In the genomic region with DNA sequence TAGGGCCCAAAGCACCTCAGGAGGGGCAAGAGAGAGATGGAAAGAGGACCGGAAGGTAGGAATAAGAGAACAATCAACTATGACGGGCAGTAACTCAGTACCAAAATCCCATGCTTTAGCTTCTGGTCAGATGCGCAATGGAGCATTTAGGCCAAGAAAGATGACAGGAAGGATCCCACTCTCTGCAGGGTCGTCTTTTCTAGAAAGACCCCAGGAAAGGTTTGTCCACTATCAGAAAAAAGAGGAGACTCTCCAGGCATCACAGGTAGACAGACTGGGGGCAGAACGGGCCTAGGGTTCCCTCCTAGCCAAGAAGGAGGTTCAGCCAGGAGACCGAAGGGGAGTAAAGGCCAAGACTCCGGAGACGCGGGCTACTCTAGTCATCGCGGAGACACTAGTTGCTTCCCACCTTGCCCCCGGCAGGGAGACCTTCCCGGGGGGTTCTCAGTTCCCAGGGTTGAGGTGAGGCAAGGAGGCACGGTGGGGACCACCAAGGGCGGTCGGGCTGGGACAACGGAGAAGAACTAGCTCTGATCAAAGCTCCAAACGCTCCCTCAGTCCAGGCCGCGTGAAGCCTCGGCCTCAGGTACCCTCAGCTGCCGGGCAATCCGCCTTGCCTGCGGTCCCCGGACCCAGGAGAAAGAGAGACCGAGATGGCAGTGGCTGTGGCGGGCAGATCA, we compare ENCODE assay signal across 8 mouse cellular contexts. TPM values are rescaled to one million over a fixed set of nuclear protein-coding genes. Genes with fewer than 3 reads are reported as not detected.
A peak's percentile ranks its signal among the peaks of the same experiment; 100 is the strongest.
DNase-seq lines count a peak whose midpoint lies in the region; ATAC-seq and TF ChIP-seq lines count a peak whose summit lies in the region.

No protein-coding gene starts in this region.

- intact Hi-C loops in left cerebral cortex, adult 2 months (cut with DNase I), result no loop called here
- intact Hi-C loops in left cerebral cortex, postnatal 10 days (cut with DNase I), result loop anchor here (5.0 kb wide), 1 partner anchor 55 kb away; a partner anchor contains a TSS

- DNase-seq in left cerebral cortex, adult 2 months (ENCODE audit: extremely low spot score in 1 of 2, low spot score in 2 of 2), result peak in 1 of 2 experiments; percentile 17
- no peak for DNase-seq in left cerebral cortex, postnatal 10 days (ENCODE audit: extremely low spot score in 1 of 2, low spot score in 2 of 2)
- DNase-seq in heart, adult 18-20 months, result peak; percentile 18 to 25
- no peak for DNase-seq in thymus, postnatal 25 days

- no peak; the same call in 1 of the 2 replicates for ATAC-seq in kidney, embryonic 14.5 days (ENCODE audit: low FRiP score, low TSS enrichment)
- ATAC-seq in midbrain, embryonic 12.5 days (ENCODE audit: low FRiP score, low read depth), result 0 out of 2 replicates have a peak, but pooled peaks have one; percentile 1
- no peak for ATAC-seq in stomach, embryonic 16.5 days (ENCODE audit: insufficient read depth, low FRiP score)

- H3K4me3 ChIP-seq in left cerebral cortex, adult 2 months, result peak overlapping the region; percentile 71
- peak overlapping the region; percentile 93 for H3K4me3 ChIP-seq in bone marrow, adult 2 months (replicated peaks; ENCODE audit: control insufficient read depth, low read depth, low read length)
- H3K4me3 ChIP-seq in kidney, embryonic 14.5 days (ENCODE audit: low read length), result peak overlapping the region; percentile 98
- H3K4me3 ChIP-seq in midbrain, embryonic 12.5 days, result peak overlapping the region; percentile 84
- H3K4me3 ChIP-seq in stomach, embryonic 16.5 days (replicated peaks; ENCODE audit: low read length), result peak overlapping the region; percentile 82

- H3K27me3 ChIP-seq in kidney, embryonic 14.5 days (ENCODE audit: control insufficient read depth, insufficient read depth, low read length), result no peaks in the 10 kb centered on the region
- H3K27me3 ChIP-seq in midbrain, embryonic 12.5 days, result no peaks in the 10 kb centered on the region
- no peaks in the 10 kb centered on the region for H3K27me3 ChIP-seq in stomach, embryonic 16.5 days (ENCODE audit: control insufficient read depth, insufficient read depth, low read length)

- peak overlapping the region; percentile 72 for H3K4me2 ChIP-seq in kidney, embryonic 14.5 days (replicated peaks; ENCODE audit: low read depth, low read length)
- H3K4me2 ChIP-seq in midbrain, embryonic 12.5 days (replicated peaks), result peak overlapping the region; percentile 99
- peak overlapping the region; percentile 85 for H3K4me2 ChIP-seq in stomach, embryonic 16.5 days (ENCODE audit: low read depth, low read length)

- 2% methylated on average over 27 of the region's 27 CpGs for WGBS in bone marrow, adult 2 months
- under 1% methylated on average over 27 of the region's 27 CpGs for WGBS in kidney, embryonic 14.5 days
- WGBS in midbrain, embryonic 12.5 days, result 3% methylated on average over 27 of the region's 27 CpGs
- WGBS in stomach, embryonic 16.5 days, result 1% methylated on average over 27 of the region's 27 CpGs

- TF ChIP-seq CTCF in left cerebral cortex, adult 2 months (IDR thresholded peaks at IDR 0.05), result no peak
- TF ChIP-seq CTCF in bone marrow, adult 2 months (IDR thresholded peaks at IDR 0.05; ENCODE audit: control insufficient read depth, insufficient read depth, low read length), result no peak

- peak overlapping the region; percentile 75 for H3K27ac ChIP-seq in left cerebral cortex, adult 2 months
- peak overlapping the region; percentile 93 for H3K27ac ChIP-seq in bone marrow, adult 2 months (ENCODE audit: control insufficient read depth, insufficient read depth, low read depth, low read length, poor library complexity)
- H3K27ac ChIP-seq in kidney, embryonic 14.5 days (ENCODE audit: low read depth, low read length), result peak overlapping the region; percentile 67
- peak overlapping the region; percentile 85 for H3K27ac ChIP-seq in midbrain, embryonic 12.5 days (replicated peaks)
- H3K27ac ChIP-seq in stomach, embryonic 16.5 days (ENCODE audit: low read length), result peak overlapping the region; percentile 63; the same call in 1 of the 2 replicates

- peaks cover 8% of the 10 kb centered on the region; the same call in 1 of the 2 replicates for H3K36me3 ChIP-seq in kidney, embryonic 14.5 days (ENCODE audit: control insufficient read depth, insufficient read depth, low read length)
- peaks cover 13% of the 10 kb centered on the region; the same call in 1 of the 2 replicates for H3K36me3 ChIP-seq in midbrain, embryonic 12.5 days
- no peaks in the 10 kb centered on the region for H3K36me3 ChIP-seq in stomach, embryonic 16.5 days (ENCODE audit: control insufficient read depth, insufficient read depth, low read length)

- peak overlapping the region; percentile 98 for H3K9ac ChIP-seq in kidney, embryonic 14.5 days (ENCODE audit: low read depth, low read length)
- peak overlapping the region; percentile 97 for H3K9ac ChIP-seq in midbrain, embryonic 12.5 days (replicated peaks)
- H3K9ac ChIP-seq in stomach, embryonic 16.5 days (ENCODE audit: low read length), result peak overlapping the region; percentile 97

- no peaks in the 10 kb centered on the region for H3K9me3 ChIP-seq in kidney, embryonic 14.5 days (ENCODE audit: control insufficient read depth, low read length)
- H3K9me3 ChIP-seq in midbrain, embryonic 12.5 days, result no peaks in the 10 kb centered on the region
- no peaks in the 10 kb centered on the region for H3K9me3 ChIP-seq in stomach, embryonic 16.5 days (replicated peaks; ENCODE audit: control insufficient read depth, low read length)

- no peak for TF ChIP-seq POLR2A in bone marrow, adult 2 months (IDR thresholded peaks at IDR 0.05; ENCODE audit: borderline replicate concordance, control insufficient read depth, low read depth, low read length)

- no peaks in the 10 kb centered on the region; the same call in 1 of the 2 replicates for H3K4me1 ChIP-seq in bone marrow, adult 2 months (ENCODE audit: control insufficient read depth, insufficient read depth, low read length)
- peaks cover 16% of the 10 kb centered on the region; the same call in 1 of the 2 replicates for H3K4me1 ChIP-seq in kidney, embryonic 14.5 days (ENCODE audit: control insufficient read depth, insufficient read depth, low read length)
- peaks cover 31% of the 10 kb centered on the region for H3K4me1 ChIP-seq in midbrain, embryonic 12.5 days
- peaks cover 25% of the 10 kb centered on the region for H3K4me1 ChIP-seq in stomach, embryonic 16.5 days (ENCODE audit: control insufficient read depth, insufficient read depth, low read length)

RNA-seq across cellular contexts. Expression of a gene that starts 0.8 kb away (rescaled TPM):
- 10 to 100 TPM; 11.1 to 11.3 TPM for total RNA-seq in left cerebral cortex, adult 2 months (2021)
- total RNA-seq in left cerebral cortex, postnatal 10 days (2021), result 1 to 10 TPM; 9.4 to 9.6 TPM
- polyA plus RNA-seq in bone marrow, adult 2 months (2011; ENCODE audit: insufficient read depth, insufficient read length, low replicate concordance, missing spikeins), result 2.9 and 8.0 TPM in 2 replicates
- 1 to 10 TPM; 7.3 to 9.8 TPM for total RNA-seq in heart, adult 18-20 months (2021)
- polyA plus RNA-seq in kidney, embryonic 14.5 days (2014; fragmentation: Nextera tagmentation; extraction: Ambion mirVana), result 11.1 and 15.8 TPM in 2 replicates
- polyA plus RNA-seq in midbrain, embryonic 12.5 days (2016; fragmentation: Nextera tagmentation; extraction: Ambion mirVana), result 19.1 and 19.6 TPM in 2 replicates
- 13.2 and 14.7 TPM in 2 replicates for polyA plus RNA-seq in stomach, embryonic 16.5 days (2015; fragmentation: Nextera tagmentation; extraction: Ambion mirVana)

RNA-seq across cellular contexts. Expression of a gene that starts 23.6 kb away (rescaled TPM):
- 100 to 1,000 TPM; 113 to 114 TPM for total RNA-seq in left cerebral cortex, adult 2 months (2021)
- 100 to 1,000 TPM; 124 to 137 TPM for total RNA-seq in left cerebral cortex, postnatal 10 days (2021)
- 16.4 and 25.7 TPM in 2 replicates for polyA plus RNA-seq in bone marrow, adult 2 months (2011; ENCODE audit: insufficient read depth, insufficient read length, low replicate concordance, missing spikeins)
- total RNA-seq in heart, adult 18-20 months (2021), result 100 to 1,000 TPM; 118 to 130 TPM
- 129 and 142 TPM in 2 replicates for polyA plus RNA-seq in kidney, embryonic 14.5 days (2014; fragmentation: Nextera tagmentation; extraction: Ambion mirVana)
- polyA plus RNA-seq in midbrain, embryonic 12.5 days (2016; fragmentation: Nextera tagmentation; extraction: Ambion mirVana), result 127 and 128 TPM in 2 replicates
- 120 and 127 TPM in 2 replicates for polyA plus RNA-seq in stomach, embryonic 16.5 days (2015; fragmentation: Nextera tagmentation; extraction: Ambion mirVana)

RNA-seq across cellular contexts. Expression of a gene that starts 24.6 kb away (rescaled TPM):
- 100 to 1,000 TPM; 103 to 108 TPM for total RNA-seq in left cerebral cortex, adult 2 months (2021)
- 10 to 100 TPM; 91.3 to 98.5 TPM for total RNA-seq in left cerebral cortex, postnatal 10 days (2021)
- 2.9 and 4.3 TPM in 2 replicates for polyA plus RNA-seq in bone marrow, adult 2 months (2011; ENCODE audit: insufficient read depth, insufficient read length, low replicate concordance, missing spikeins)
- total RNA-seq in heart, adult 18-20 months (2021), result 100 to 1,000 TPM; 474 to 492 TPM
- 13.5 and 17.0 TPM in 2 replicates for polyA plus RNA-seq in kidney, embryonic 14.5 days (2014; fragmentation: Nextera tagmentation; extraction: Ambion mirVana)
- 11.0 and 13.5 TPM in 2 replicates for polyA plus RNA-seq in midbrain, embryonic 12.5 days (2016; fragmentation: Nextera tagmentation; extraction: Ambion mirVana)
- polyA plus RNA-seq in stomach, embryonic 16.5 days (2015; fragmentation: Nextera tagmentation; extraction: Ambion mirVana), result 20.9 and 36.5 TPM in 2 replicates

RNA-seq across cellular contexts. Expression of a gene that starts 54.8 kb away (rescaled TPM):
- 10 to 100 TPM; 55.5 to 56.7 TPM for total RNA-seq in left cerebral cortex, adult 2 months (2021)
- total RNA-seq in left cerebral cortex, postnatal 10 days (2021), result 10 to 100 TPM; 45.9 to 49.9 TPM
- polyA plus RNA-seq in bone marrow, adult 2 months (2011; ENCODE audit: insufficient read depth, insufficient read length, low replicate concordance, missing spikeins), result 10.3 and 23.6 TPM in 2 replicates
- 10 to 100 TPM; 73.6 to 73.7 TPM for total RNA-seq in heart, adult 18-20 months (2021)
- polyA plus RNA-seq in kidney, embryonic 14.5 days (2014; fragmentation: Nextera tagmentation; extraction: Ambion mirVana), result 10.8 and 19.7 TPM in 2 replicates
- 23.0 and 24.3 TPM in 2 replicates for polyA plus RNA-seq in midbrain, embryonic 12.5 days (2016; fragmentation: Nextera tagmentation; extraction: Ambion mirVana)
- polyA plus RNA-seq in stomach, embryonic 16.5 days (2015; fragmentation: Nextera tagmentation; extraction: Ambion mirVana), result 6.6 and 6.8 TPM in 2 replicates

Comparison
In these comparisons a context has a peak if more than half of its experiments do, and no peak if none do; other contexts are left out.
1. DNase-seq: peak in heart, adult 18-20 months (2 of 2); none in left cerebral cortex, postnatal 10 days (0 of 2) and thymus, postnatal 25 days (single experiment).
2. Peak in every context shown above with its lines, with median percentiles within 50 percentile points of each other: H3K27ac ChIP-seq, H3K4me3 ChIP-seq, H3K4me2 ChIP-seq and H3K9ac ChIP-seq.